Mouse (Mus musculus) embryonic facial prominence, embryonic 13.5 days (tissue): ENCODE results near the gene Zkscan17. TPM values are rescaled to one million over a fixed set of nuclear protein-coding genes. Genes with fewer than 3 reads are reported as not detected.

Experiments used
- ATAC-seq: fragments of 200-750 bp; cut with Nextera tagmentation; 2 replicates; pipeline ENCODE4 v1.8.0; 2017; ENCODE audit warnings: low read depth; ENCODE audit not compliant: insufficient number of reproducible peaks, insufficient read depth, low FRiP score, low TSS enrichment
- H3K27ac ChIP-seq: fragments of 300-500 bp; sonication (generic); 2 replicates; pipeline ENCODE4 v1.5.1; 2015; ENCODE audit warnings: moderate library complexity, mild to moderate bottlenecking, inconsistent platforms
- H3K27me3 ChIP-seq: fragments of 300-500 bp; sonication (generic); 2 replicates; pipeline ENCODE4 v1.6.1; 2015; ENCODE audit warnings: mild to moderate bottlenecking, inconsistent platforms
- H3K36me3 ChIP-seq: fragments of 300-500 bp; sonication (generic); 2 replicates; pipeline ENCODE4 v1.6.1; 2015; ENCODE audit warnings: mild to moderate bottlenecking, inconsistent platforms
- H3K4me1 ChIP-seq: fragments of 300-500 bp; sonication (generic); 2 replicates; pipeline ENCODE4 v1.6.1; 2015; ENCODE audit warnings: inconsistent platforms
- H3K4me2 ChIP-seq: fragments of 300-500 bp; sonication (generic); 2 replicates; pipeline ENCODE4 v1.6.1; 2015; ENCODE audit warnings: moderate library complexity, mild to moderate bottlenecking, inconsistent platforms
- H3K4me3 ChIP-seq: fragments of 300-500 bp; sonication (generic); 2 replicates; pipeline ENCODE4 v1.5.1; 2015; ENCODE audit warnings: mild to moderate bottlenecking, inconsistent platforms
- H3K9ac ChIP-seq: fragments of 300-500 bp; sonication (generic); 2 replicates; pipeline ENCODE4 v1.6.1; 2015; ENCODE audit warnings: mild to moderate bottlenecking, inconsistent platforms
- H3K9me3 ChIP-seq: fragments of 300-500 bp; sonication (generic); 2 replicates; pipeline ENCODE4 v1.6.1; 2016; ENCODE audit warnings: inconsistent platforms
- WGBS: fragments of 180-500 bp; shearing (Covaris S2); methylation state at CpG from one replicate; pipeline ENCODE4 v1.1.7; 2015; ENCODE audit warnings: mixed read lengths; 5-methylcytosine and 5-hydroxymethylcytosine counted together
- polyA plus RNA-seq: library from polyadenylated mRNA; unstranded; fragments of >200 nt; fragmentation: Nextera tagmentation; extraction: Ambion mirVana; gene quantifications from 2 replicates; pipeline ENCODE4 v1.2.1, GENCODE M21; 2015

Gene Zkscan17
- polyA plus RNA-seq, 1 experiment from 2014 or later = 24.9 TPM

DNA sequence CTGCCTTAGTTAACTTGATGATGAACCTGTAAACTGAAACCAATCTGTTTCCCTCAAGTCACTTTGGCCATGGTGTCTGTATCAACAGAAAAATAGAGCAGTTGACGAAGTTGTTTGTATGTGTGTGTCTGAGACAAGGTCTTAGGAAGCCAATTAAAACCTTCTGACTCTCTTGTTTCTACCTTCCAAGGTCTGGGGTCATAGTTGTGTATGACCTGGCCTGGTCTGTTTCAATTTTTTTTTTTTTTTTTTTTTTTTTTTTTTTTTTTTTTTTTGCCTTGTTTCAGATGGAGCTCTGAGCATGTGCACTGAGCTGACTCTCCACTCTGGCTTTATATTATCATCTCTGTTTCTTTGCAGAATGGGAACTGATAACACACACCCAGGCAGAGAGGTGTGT, 9.1 kb downstream of the Zkscan17 start:
- Histone ChIP-seq H3K36me3 (no peaks in the 10 kb centered on the region), H3K4me2 (no peak overlapping the region), H3K27ac (no peak overlapping the region), H3K4me1 (no peaks in the 10 kb centered on the region), H3K9me3 (no peaks in the 10 kb centered on the region), H3K4me3 (no peak overlapping the region), H3K27me3 (no peaks in the 10 kb centered on the region), H3K9ac (no peak overlapping the region)
- ATAC-seq = no peak
- 87% methylated on average over 1 of the region's 1 CpGs for WGBS

DNA sequence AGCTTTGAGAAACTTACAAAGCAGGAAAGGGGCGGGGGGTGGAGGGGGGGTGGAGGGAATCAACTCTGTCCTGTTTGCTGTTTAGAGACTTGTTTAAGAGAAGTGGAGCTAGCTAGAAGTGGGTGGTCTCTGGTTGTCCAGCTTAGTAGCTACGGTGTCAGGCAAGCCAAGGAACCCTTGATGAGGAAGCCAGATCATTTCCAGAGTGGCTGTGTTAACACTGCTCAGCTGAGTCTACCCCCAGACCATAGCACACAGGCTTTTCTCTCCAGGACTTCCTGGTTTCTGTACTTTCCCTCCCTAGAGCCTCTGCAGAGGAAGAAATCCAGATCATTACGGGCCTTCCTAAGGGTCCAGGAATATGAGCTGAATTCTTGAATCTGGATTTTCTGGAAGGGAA, 11.8 kb downstream of the Zkscan17 start:
- Histone ChIP-seq H3K4me2 (no peak overlapping the region), H3K9me3 (no peaks in the 10 kb centered on the region), H3K27me3 (no peaks in the 10 kb centered on the region), H3K9ac (no peak overlapping the region), H3K4me1 (no peaks in the 10 kb centered on the region), H3K27ac (no peak overlapping the region), H3K4me3 (no peak overlapping the region), H3K36me3 (peaks cover 20% of the 10 kb centered on the region; the same call in 1 of the 2 replicates)
- WGBS = 38% methylated on average over 3 of the region's 3 CpGs
- ATAC-seq = no peak

DNA sequence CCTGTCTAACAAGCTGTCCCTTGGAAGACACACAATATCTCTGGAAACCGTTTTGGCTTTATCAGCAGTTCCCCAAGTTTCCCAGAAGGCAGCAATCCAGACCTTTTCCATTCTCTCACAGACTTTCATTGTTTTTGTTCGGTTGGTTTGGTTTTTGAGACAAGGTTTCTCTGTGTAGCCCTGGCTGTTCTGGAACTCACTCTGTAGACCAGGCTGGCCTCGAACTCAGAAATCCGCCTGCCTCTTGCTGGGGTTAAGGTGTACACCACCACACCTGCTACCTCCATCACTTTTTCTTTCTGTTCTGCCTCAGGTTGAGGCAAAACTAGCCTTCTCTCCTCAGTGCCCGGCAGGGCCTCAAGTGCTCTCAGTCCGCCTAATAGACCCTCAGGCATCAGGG, 12.2 kb downstream of the Zkscan17 start:
- Histone ChIP-seq H3K4me2 (no peak overlapping the region), H3K9me3 (no peaks in the 10 kb centered on the region), H3K4me1 (no peaks in the 10 kb centered on the region), H3K36me3 (peaks cover 23% of the 10 kb centered on the region), H3K27ac (no peak overlapping the region), H3K27me3 (no peaks in the 10 kb centered on the region), H3K4me3 (no peak overlapping the region), H3K9ac (no peak overlapping the region)
- ATAC-seq = no peak
- WGBS = 47% methylated on average over 6 of the region's 6 CpGs

DNA sequence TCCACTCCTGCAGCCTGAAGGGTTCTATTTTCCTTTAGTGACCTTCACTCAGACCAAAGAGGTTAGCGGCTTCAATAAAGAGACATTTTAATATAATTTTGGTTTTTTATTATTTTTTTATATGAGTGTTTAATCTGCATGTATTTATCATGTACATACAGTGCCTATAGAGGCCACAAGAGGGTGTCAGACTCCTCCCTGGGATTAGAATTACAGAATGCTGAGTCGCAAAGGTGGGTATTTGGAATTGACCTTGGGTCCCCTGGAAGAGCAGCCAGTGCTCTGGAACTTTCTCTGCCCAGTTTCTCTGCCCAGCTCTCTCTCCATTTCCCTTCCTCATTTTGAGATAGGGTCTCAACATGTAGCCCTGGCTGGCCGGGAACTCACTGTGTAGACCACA, 13.0 kb downstream of the Zkscan17 start:
- no peak overlapping the region for H3K4me3 ChIP-seq
- no peaks in the 10 kb centered on the region for H3K9me3 ChIP-seq
- H3K27me3 ChIP-seq = no peaks in the 10 kb centered on the region
- no peak overlapping the region for H3K4me2 ChIP-seq
- H3K36me3 ChIP-seq = peaks cover 29% of the 10 kb centered on the region
- 82% methylated on average over 3 of the region's 3 CpGs for WGBS
- H3K4me1 ChIP-seq = no peaks in the 10 kb centered on the region
- H3K27ac ChIP-seq = no peak overlapping the region
- no peak for ATAC-seq
- no peak overlapping the region for H3K9ac ChIP-seq

DNA sequence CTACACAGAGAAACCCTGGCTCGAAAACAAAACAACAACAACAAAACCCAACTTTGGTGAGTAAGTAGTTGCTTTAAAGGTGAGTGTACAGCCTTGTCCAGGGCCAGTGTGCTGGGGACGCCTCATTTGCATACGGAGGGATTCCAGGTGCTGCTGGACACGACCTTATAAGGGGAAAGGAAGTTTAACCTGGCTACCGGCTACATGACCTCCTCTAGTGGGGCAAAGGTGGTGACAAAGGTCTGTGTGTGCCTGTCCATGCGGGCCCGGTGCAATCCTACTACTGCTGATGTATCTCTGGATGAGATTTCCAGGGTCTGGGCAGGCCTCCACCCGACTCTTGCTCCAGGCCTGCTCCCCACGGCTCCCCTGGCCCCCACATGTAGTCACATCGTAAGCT, 13.8 kb downstream of the Zkscan17 start:
- 84% methylated on average over 10 of the region's 10 CpGs for WGBS
- Histone ChIP-seq H3K9me3 (no peaks in the 10 kb centered on the region), H3K27ac (no peak overlapping the region)

DNA sequence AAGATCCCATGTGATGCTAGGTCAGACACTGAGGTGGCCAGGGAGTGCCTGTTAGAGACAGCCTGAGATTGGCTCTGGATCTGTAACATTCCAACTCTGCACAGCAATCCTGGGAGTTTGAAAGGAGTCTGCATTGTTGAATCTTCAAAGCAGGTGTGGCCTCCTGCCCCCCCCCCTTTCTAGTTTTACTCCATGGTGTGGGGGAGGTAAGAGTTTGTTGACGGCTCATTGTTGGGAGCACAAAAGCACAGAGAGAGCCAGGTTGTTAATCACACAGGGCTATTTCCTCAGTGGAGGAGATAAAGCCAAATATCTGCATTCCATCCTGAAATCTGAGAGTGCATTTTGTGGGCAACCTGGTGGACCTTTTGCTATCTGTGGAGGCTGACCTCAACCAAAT, 15.0 kb downstream of the Zkscan17 start:
- Histone ChIP-seq H3K27ac (no peak overlapping the region), H3K4me2 (no peak overlapping the region), H3K27me3 (no peaks in the 10 kb centered on the region), H3K9ac (no peak overlapping the region), H3K4me3 (no peak overlapping the region), H3K9me3 (no peaks in the 10 kb centered on the region), H3K36me3 (peaks cover 34% of the 10 kb centered on the region), H3K4me1 (peaks cover 15% of the 10 kb centered on the region)
- WGBS = 69% methylated on average over 1 of the region's 1 CpGs
- no peak for ATAC-seq

More for the DNA sequence above, 13.8 kb downstream of the Zkscan17 start:
- Histone ChIP-seq H3K27me3 (no peaks in the 10 kb centered on the region), H3K36me3 (peaks cover 34% of the 10 kb centered on the region), H3K4me1 (peaks cover 4% of the 10 kb centered on the region), H3K4me3 (no peak overlapping the region), H3K9ac (no peak overlapping the region), H3K4me2 (no peak overlapping the region)
- ATAC-seq = no peak

DNA sequence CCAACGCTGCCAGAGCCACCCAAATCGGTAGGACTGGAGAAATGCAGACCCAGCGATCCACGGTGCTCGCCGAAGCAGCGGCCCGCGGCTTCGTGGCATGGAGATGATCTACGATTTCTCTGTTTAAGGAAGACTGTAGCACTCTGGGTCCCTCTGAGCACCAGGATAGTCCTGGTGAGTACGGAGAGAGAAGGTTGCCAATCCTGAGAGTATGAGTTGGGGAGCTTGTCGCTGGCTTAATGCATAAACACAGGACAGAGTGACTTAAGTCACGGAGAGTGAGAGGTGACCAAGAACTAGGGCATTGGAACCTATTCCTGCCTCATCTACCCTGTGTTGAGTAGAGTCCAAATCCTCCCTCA, 19.9 kb downstream of the Zkscan17 start:
- H3K9ac ChIP-seq = peak overlapping the region; percentile 97
- H3K9me3 ChIP-seq = no peaks in the 10 kb centered on the region
- under 1% methylated on average over 14 of the region's 14 CpGs for WGBS
- no peaks in the 10 kb centered on the region for H3K27me3 ChIP-seq
- peak overlapping the region; percentile 97 for H3K27ac ChIP-seq
- peaks cover 24% of the 10 kb centered on the region for H3K4me1 ChIP-seq
- 0 out of 2 replicates have a peak, but pooled peaks have one; percentile 10 for ATAC-seq
- H3K4me2 ChIP-seq = peak overlapping the region; percentile 95
- peaks cover 59% of the 10 kb centered on the region for H3K36me3 ChIP-seq
- H3K4me3 ChIP-seq = peak overlapping the region; percentile 87

DNA sequence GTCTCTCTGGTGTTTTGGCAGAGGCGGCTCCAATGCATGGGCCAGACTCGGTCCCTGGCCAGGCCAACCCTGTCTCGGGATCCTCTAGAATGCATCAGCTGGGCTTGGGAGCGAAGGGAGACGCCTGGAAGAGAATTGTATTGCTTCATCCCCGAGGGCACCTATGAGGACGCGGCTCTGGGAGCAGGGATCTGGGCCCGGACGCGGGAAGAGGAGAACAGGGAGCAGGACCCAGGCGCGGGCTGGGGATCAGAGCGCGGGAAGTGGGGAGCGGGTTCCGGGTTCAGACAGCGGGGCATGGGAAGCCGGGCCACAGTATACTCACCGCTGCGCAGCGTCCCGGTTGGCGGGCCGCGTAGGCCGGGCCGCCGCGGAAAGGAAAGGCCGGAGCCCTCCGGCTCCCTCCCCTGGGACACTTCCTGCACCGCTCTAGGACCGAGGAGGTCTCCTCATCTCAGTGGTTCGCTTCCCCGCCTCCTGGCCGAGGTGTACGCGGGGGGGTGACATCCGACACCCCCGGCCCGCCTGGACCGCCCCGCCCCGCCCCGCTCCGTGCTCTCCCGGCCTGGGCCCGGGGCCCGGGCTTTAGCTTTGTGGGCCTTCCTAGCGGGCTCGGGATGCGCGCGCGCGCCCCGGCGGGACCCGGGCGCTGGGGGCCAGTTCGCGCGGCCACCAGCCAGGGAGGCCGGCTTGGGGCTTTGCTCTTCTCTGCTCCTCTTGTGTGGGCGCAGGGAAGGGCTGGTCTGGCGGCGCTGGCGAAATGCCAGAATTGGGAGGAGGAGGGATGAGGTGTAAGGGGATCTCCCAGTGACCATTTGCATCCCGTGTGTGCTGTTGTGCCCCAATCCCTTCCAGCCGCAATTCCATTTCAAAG, 20.5 kb downstream of the Zkscan17 start:
- Histone ChIP-seq H3K4me2 (peak overlapping the region; percentile 95), H3K9me3 (no peaks in the 10 kb centered on the region), H3K27me3 (no peaks in the 10 kb centered on the region), H3K4me1 (peaks cover 24% of the 10 kb centered on the region), H3K9ac (peak overlapping the region; percentile 97), H3K27ac (peak overlapping the region; percentile 97), H3K36me3 (peaks cover 59% of the 10 kb centered on the region), H3K4me3 (peak overlapping the region; percentile 87)
- WGBS = under 1% methylated on average over 71 of the region's 71 CpGs
- ATAC-seq = peak; percentile 93

DNA sequence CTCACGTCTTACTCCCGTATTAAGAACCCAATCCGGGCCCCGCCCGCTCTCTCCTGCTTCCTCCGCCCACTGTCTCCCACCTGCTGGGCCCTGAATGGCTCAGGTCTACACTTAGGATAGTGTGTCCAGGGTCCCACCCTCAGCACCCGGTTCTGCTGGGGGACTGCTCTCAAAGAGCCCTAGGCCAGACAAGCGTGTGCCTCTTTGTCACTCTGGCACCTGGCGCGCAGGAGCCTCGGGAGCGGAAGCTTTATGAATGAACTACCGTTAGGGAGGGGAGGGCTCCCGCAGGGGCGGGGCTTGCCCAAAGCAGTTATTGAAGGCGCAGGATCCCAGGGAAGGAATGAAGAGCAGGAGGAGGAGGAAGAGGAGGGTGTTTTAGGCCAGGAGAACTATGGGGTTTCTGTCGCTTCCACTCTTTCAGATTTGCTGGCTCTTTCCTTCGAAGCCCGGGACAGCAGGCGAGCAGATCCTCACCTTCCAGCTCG, 21.2 kb downstream of the Zkscan17 start:
- peak overlapping the region; percentile 87 for H3K4me3 ChIP-seq
- peak overlapping the region; percentile 97 for H3K9ac ChIP-seq
- peak; percentile 34; the same call in 1 of the 2 replicates for ATAC-seq
- H3K27me3 ChIP-seq = no peaks in the 10 kb centered on the region
- H3K36me3 ChIP-seq = peaks cover 59% of the 10 kb centered on the region
- under 1% methylated on average over 21 of the region's 21 CpGs for WGBS
- peak overlapping the region; percentile 95 for H3K4me2 ChIP-seq
- peaks cover 24% of the 10 kb centered on the region for H3K4me1 ChIP-seq
- peak overlapping the region; percentile 97 for H3K27ac ChIP-seq
- no peaks in the 10 kb centered on the region for H3K9me3 ChIP-seq

DNA sequence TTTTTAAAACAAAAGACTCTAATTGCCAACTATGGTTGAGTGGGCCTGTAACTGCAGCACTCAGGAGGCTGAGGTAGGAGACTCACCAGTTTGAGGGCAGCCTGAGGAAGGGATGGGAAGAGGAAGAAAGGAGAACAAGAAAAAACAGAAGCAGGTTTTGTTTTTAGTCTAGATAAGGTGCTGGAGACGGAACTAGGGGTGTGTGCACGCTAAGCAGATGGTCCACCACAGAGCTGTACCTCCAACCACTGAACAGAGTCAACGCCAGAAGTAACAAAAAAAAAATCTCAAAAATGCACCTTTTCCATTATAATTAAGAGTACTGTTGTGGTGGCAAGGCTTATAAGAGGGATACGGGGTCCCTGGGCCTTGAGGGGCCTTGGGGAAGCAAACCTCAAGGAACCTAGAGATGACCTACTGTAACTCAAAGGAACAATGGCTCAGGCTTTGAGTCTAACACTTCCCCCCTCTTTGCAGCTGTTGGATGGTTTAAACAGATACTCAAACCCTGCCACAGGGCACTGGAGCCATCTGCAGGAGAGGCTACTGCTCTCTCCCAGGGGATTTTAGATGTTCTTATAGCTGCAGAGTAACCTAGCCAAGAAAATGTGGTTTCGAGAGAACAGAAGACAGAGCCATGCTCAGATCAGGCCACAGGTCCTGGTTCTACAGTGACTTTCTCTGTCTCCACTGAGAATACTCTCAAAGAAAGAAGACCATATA, 24.4 kb downstream of the Zkscan17 start:
- no peak overlapping the region for H3K27ac ChIP-seq
- no peak overlapping the region for H3K4me3 ChIP-seq
- ATAC-seq = no peak
- WGBS = 92% methylated on average over 5 of the region's 5 CpGs
- no peaks in the 10 kb centered on the region for H3K9me3 ChIP-seq
- H3K36me3 ChIP-seq = peaks cover 73% of the 10 kb centered on the region
- no peak overlapping the region for H3K9ac ChIP-seq
- no peak overlapping the region for H3K4me2 ChIP-seq
- no peaks in the 10 kb centered on the region for H3K27me3 ChIP-seq
- peaks cover 14% of the 10 kb centered on the region for H3K4me1 ChIP-seq

DNA sequence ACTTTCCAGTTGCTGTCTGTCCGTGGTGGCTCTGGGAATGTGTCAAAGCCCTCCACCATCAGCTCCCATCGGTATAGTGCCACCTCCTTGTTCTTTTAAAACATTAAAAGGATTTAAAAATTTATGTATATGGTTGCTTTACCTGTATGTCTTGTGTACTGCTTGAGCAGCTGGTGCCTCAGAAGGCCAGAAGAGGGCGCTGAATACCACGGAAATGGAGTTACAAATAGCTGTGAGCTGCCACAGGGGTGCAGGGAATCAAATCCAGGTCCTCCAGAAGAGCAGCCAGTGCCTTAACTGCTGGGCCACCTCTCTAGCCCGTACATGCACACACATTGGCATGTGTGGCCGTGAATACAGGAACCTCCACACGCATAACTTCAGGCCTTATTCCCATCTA, 28.8 kb downstream of the Zkscan17 start:
- H3K27ac ChIP-seq = no peak overlapping the region
- 89% methylated on average over 7 of the region's 7 CpGs for WGBS

More for the DNA sequence above, 28.8 kb downstream of the Zkscan17 start:
- Histone ChIP-seq H3K4me1 (no peaks in the 10 kb centered on the region), H3K9ac (no peak overlapping the region), H3K27me3 (no peaks in the 10 kb centered on the region), H3K4me3 (no peak overlapping the region), H3K9me3 (no peaks in the 10 kb centered on the region), H3K4me2 (no peak overlapping the region), H3K36me3 (peaks cover 99% of the 10 kb centered on the region)
- ATAC-seq = no peak
